Mouse (Mus musculus): ENCODE data around the gene Rspo3.

Gene Rspo3

GRCm38 (mm10) chr10:29535546-29536260, at the start of gene Rspo3:
Rspo3 (minus strand) TSS chr10:29535867.
- in situ Hi-C loops (cut with MboI, MseI): loop anchor here (25.0 kb wide), 2 partner anchors 902 to 1027 kb away; no protein-coding TSS in a partner anchor

DNA sequence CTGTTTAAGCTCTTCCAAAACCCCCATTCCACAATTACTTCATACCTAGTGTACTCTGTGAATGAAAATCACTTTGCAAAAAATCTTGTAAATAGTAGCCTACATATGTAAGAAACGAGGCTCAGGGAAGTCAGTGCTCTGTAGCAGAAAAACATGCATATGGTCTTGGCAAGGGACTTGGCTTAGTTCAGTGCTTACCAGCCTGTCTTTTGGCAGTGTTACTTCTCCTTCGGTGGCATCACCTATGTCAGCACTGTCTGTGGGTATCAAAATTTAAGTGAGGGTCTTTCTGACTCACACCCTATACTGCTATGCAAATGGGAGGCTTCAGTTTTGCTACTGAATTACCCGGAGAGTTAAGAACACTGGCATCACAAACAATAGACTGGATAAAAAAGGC, 46.3 kb upstream of the Rspo3 start:
- in situ Hi-C loops (cut with MboI, MseI): no loop called here

DNA sequence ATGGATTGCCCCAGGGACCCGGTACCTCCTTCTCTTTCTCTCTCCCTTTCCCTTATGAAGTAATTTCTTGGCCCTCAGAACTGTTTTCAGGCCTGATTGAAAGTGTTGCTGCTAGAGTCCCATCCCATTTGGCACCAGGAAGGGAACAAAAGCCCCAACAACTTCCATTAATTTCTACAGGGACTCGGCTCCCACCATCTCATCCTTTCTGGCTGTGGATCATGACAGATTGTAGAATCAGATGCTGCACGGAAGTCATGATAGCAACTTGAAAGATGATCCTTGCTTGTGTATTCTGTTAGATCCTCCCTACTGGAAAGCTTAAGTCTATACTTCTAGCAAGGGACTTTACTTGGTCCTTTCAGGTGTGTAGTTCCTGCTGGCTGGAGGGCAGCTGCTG, 45.8 kb upstream of the Rspo3 start:
- in situ Hi-C loops (cut with MboI, MseI): no loop called here

DNA sequence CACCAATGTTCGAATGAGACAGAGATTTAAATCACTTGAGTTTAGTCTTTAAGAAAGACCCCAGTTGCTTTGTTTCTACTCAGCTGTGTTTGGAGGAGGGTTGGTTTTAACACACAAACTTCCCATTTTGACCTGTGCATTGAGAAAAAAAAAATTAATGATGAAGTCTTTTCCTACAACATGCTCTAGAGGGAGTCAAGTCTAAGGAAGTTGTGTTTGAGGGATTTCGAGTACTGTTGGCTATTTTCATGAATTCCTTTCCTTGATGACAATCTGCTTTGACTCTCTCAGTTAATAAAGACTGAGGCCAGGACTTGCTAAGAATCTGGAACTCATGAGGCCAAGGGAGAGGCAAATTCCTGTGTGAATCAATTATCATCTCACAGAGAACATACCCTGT, 20.3 kb upstream of the Rspo3 start:
- in situ Hi-C loops (cut with MboI, MseI): no loop called here

DNA sequence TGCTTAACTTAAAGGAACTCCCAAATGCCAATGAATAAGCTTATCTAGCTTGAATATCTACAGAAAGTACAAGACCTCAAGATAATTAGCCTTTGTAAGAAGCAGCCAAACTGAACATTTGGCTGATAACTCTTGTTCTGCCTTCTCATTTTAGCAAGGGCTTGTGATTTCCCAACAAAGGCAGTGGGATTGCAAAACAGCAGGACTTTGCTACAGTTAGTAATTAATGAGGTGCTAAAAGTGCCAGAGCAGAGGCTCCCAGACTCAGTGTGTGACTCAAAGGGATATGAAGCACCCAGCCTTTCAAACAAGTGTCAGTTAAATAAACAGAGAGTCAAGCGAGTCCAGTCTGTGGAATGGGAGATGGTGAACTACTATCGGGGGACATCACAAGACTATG, 18.7 kb upstream of the Rspo3 start:
- in situ Hi-C loops (cut with MboI, MseI): no loop called here

DNA sequence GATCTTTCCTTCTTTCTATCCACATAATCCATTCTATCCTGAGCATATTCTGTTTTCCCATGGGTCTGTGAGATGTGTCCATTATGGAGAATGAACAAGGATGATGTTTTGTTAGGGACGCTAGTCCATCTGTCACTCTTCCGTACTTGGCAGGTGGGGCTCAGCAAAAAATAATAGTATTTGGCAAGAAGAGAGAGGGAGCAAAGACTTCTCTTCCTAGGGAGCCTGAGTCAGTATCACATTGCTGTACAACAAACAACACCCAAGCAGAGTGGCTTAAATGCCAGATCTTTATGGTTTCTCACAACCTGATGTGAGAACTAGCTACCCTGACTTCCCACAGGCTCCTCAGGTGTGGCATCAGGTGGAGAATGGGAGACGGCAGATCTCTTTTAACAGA, 7.3 kb upstream of the Rspo3 start:
- in situ Hi-C loops (cut with MboI, MseI): loop anchor here (25.0 kb wide), 2 partner anchors 894 to 1019 kb away; no protein-coding TSS in a partner anchor

- in situ Hi-C loops (cut with MboI, MseI): loop anchor here (25.0 kb wide), 2 partner anchors 898 to 1023 kb away; no protein-coding TSS in a partner anchor
These were observed 3.8 kb upstream of the Rspo3 start for GRCm38 (mm10) chr10:29539516-29539915.

- in situ Hi-C loops (cut with MboI, MseI): loop anchor here (25.0 kb wide), 2 partner anchors 899 to 1024 kb away; no protein-coding TSS in a partner anchor
These were observed 3.1 kb upstream of the Rspo3 start for GRCm38 (mm10) chr10:29538791-29539190.

GRCm38 (mm10) chr10:29534830-29535227, 838 bp downstream of the Rspo3 start:
- in situ Hi-C loops (cut with MboI, MseI): loop anchor here (25.0 kb wide), 2 partner anchors 902 to 1027 kb away; no protein-coding TSS in a partner anchor

DNA sequence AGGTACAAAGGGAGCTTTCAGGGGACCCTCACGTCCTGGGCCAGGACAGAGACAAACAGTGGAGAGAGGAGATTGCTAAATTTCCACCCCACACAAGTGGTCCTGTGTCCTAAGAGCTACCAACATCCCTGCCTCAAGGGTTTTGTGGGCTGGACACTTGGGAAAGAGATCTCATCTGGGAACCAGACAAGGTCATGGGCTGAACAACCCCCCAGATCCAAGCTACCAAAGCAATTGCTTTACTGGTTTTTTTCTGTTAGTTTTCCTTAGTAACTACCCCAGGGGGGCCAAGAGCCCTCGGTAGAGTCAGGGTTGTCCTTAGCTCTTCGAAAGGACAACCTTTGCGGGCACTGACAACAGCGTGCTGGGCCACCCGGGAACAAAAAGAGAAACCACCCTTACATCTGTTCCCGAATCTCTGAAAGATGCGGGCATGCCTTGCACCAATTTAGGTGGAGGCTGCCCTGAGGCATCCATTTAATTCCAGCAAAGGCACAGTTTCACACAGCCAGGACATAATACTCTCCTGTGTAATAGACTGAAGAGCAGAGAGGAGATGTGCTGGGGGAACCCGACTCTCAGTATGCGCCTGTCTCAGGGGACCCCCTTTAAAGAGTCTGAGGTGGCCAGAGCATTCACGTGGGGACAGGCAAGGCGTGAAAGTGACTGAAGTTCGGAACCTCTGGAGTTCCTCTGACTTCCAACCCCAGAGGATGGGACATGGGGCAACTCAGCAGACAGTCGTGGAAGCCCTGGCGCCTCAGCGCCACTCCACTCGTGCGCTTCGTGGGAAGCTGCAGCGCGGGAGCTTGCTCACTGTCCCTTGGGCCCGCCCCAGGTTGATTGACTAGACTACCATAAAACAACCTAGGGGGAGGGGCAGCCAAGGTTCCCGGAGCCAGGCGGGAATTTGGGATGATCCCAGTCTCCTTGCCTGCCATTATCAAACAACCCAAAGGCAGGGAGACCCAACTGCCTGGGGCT, 1.5 kb downstream of the Rspo3 start:
- in situ Hi-C loops (cut with MboI, MseI): loop anchor here (25.0 kb wide), 2 partner anchors 903 to 1028 kb away; no protein-coding TSS in a partner anchor

- in situ Hi-C loops (cut with MboI, MseI): loop anchor here (25.0 kb wide), 2 partner anchors 904 to 1029 kb away; no protein-coding TSS in a partner anchor
These were observed 2.6 kb downstream of the Rspo3 start for GRCm38 (mm10) chr10:29532821-29533715.

- in situ Hi-C loops (cut with MboI, MseI): no loop called here
These were observed 22.1 kb downstream of the Rspo3 start for GRCm38 (mm10) chr10:29513563-29513962.

DNA sequence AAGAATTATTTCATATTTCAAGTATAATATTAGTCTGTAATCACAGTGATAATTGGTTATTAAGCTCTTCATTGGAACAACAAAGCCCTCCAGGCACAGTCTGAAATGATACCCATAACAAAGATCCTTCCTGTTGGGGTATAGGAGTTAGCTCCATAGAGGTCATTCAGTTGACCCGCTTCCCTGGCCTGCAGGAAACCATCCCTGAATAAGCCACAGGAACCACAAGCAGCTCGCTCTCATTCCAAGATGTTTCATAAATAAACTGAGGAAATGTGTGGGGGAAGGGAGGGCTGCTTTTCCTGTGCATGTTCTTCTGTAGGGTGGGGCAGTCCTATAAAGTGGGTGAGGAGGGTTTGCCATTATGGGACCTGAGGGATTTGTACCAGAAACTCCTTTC, 27.5 kb downstream of the Rspo3 start:
- in situ Hi-C loops (cut with MboI, MseI): no loop called here

DNA sequence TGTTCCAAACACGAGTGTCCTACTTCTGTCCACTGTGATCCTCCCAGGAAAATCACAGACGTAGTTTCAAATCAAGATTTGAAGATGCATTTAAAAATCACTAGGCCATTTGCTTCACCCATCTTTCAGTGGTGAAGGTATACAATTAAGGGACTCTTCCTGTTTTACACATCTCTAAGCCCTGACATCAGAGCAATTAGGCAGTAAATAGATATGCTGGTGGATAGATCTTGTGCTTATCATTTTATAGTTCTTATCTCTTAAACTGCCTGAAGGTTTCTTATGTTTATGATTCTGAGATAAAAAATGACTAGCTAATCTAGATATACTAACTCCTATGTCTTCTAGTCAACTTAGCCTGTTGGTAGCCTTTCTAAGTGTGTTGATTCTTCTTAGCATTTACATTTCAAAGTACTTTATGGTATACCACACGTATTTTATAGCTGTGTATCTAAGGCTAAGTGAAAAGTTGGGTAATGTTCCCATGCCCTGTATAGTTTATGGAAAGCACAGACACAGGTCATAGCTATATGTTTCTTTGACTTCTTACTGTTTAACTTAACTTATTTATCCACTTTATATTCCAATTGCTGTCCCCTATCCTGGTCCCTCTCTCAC, 38.4 kb downstream of the Rspo3 start:
- in situ Hi-C loops (cut with MboI, MseI): no loop called here

DNA sequence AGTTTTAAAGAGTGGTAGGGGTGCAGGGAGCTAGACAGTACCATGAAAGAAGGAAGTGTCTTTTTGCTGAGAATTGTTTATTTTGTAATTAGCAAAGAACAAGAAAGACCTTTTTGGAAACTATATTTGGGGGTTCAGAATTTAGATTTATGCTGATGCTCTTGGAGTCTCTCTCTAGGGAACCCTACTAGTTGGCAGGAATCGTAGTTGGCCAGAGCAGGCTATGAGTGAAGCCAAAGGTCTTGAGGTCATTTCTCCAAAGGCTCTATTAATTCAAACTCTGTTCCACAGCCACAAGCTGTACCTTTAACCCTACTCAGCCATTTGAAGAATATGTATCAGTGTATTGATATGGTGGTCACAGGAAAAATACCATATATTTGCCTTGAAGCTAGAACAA, 41.7 kb downstream of the Rspo3 start:
- in situ Hi-C loops (cut with MboI, MseI): no loop called here

DNA sequence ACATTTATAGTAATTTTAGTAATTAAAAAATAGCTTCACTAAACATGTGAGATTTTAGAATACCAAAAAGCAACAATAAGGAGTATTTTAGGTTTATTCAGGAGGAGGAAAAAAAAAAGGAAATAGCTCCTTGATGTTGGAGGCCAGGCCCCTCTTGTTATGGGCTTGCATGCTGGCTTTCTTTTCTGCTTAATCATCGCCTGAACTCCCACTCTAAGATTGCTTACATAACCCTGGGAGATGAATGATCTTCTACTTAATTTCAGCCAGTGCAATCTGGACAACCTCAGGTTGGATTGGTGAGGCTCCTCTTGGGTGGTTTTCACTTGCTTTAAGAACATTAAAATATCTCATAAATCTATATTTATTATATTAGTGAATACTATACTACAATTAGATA, 54.7 kb downstream of the Rspo3 start:
- in situ Hi-C loops (cut with MboI, MseI): no loop called here

DNA sequence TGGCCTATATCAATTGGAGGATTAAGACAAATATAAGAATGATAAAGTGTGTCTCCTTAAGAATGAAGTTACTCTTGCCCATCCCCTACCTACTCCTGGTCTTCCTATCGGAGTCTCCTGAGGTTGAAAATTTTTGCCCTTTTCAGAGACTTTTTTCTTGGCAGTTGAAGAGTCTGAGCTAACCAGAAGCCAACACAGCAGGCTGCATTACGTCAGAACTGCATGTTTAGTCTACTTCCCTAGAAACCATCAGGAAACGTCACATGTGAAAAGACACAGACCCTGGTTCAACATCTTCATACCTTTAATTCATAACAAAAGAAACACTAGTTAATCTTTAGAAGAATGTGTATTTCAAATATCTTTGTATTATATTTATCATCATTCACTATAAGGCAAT, 56.3 kb downstream of the Rspo3 start:
- in situ Hi-C loops (cut with MboI, MseI): no loop called here

GRCm38 (mm10) chr10:29470454-29470853, 65.2 kb downstream of the Rspo3 start:
- in situ Hi-C loops (cut with MboI, MseI): no loop called here

DNA sequence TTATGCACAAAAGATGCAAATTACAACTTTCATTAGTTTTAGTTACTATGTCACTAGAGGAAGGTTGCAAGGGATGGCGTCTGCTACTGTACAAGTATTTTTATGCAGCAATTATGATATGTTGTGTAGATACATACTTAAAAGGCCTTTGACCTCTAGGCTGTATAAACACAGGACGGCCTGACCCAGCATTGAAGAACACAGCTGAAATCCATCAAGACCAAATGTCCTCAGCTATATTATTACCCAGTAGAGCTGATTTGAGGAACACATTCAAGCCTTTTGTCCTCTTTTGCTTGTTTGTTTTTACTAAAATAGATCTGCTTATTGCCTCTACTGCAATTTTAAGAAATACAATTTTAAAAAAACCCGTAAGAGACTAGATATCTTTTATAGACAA, 75.6 kb downstream of the Rspo3 start:
- in situ Hi-C loops (cut with MboI, MseI): loop anchor here (5.0 kb wide), 1 partner anchor 1117 kb away; no protein-coding TSS in a partner anchor

- in situ Hi-C loops (cut with MboI, MseI): loop anchor here (5.0 kb wide), 1 partner anchor 1118 kb away; no protein-coding TSS in a partner anchor
These were observed 76.0 kb downstream of the Rspo3 start for GRCm38 (mm10) chr10:29459632-29460031.

DNA sequence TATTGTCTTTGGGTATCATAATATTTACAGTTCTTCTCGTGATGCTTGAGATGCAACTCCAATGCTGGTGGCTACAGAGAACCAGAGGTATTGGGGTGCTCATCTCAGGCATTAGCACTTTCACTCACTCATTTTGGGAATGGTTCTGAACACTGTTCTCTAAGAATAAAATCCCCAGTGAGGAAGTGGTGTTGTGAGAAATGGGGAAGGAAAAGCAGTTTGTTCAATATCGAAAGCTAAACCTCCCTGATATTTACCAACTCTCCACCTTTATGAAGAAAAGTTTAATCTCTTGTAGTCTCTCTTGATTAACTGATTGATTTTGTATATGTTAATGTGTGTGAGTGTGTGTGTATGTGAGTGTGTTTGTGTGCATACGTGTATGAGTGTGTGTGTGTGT, 90.6 kb downstream of the Rspo3 start:
- in situ Hi-C loops (cut with MboI, MseI): no loop called here
